Mouse (Mus musculus) liver, embryonic 16.5 days (tissue): Measurements from ENCODE around the gene Aff4. TPM values are rescaled to one million over a fixed set of nuclear protein-coding genes. Genes with fewer than 3 reads are reported as not detected.

ENCODE experiments used
- ATAC-seq: fragments of 200-750 bp; cut with Nextera tagmentation; 2 replicates; pipeline ENCODE4 v1.8.0; 2017; ENCODE audit warnings: low read depth, mild to moderate bottlenecking, moderate number of reproducible peaks, moderate library complexity
- H3K27ac ChIP-seq: fragments of 300-500 bp; sonication (generic); 2 replicates; pipeline ENCODE4 v1.5.1; 2014; ENCODE audit warnings: mild to moderate bottlenecking, low read length
- H3K27me3 ChIP-seq: fragments of 300-500 bp; sonication (generic); 2 replicates; pipeline ENCODE4 v1.6.1; 2014; ENCODE audit warnings: low read depth, low read length, mixed read lengths; ENCODE audit not compliant: control insufficient read depth, insufficient read depth
- H3K36me3 ChIP-seq: fragments of 300-500 bp; sonication (generic); 2 replicates; pipeline ENCODE4 v1.6.1; 2014; ENCODE audit warnings: mild to moderate bottlenecking; ENCODE audit not compliant: control insufficient read depth, insufficient read depth
- H3K4me1 ChIP-seq: fragments of 300-500 bp; sonication (generic); 2 replicates; pipeline ENCODE4 v1.6.1; 2014; ENCODE audit warnings: low read depth, low read length, mixed read lengths; ENCODE audit not compliant: control insufficient read depth
- H3K4me2 ChIP-seq: fragments of 300-500 bp; sonication (generic); 2 replicates; pipeline ENCODE4 v1.6.1; 2014; ENCODE audit warnings: low read depth, low read length, mixed read lengths
- H3K4me3 ChIP-seq: fragments of 300-500 bp; sonication (generic); 2 replicates; pipeline ENCODE4 v1.5.1; 2014; ENCODE audit warnings: low read depth, mild to moderate bottlenecking, low read length
- H3K9ac ChIP-seq: fragments of 300-500 bp; sonication (generic); 2 replicates; pipeline ENCODE4 v1.6.1; 2014; ENCODE audit warnings: low read depth, low read length
- H3K9me3 ChIP-seq: fragments of 300-500 bp; sonication (generic); replicated peaks from 2 replicates; pipeline ENCODE4 v1.6.1; 2016; ENCODE audit warnings: low read length; ENCODE audit not compliant: control insufficient read depth
- WGBS: fragments of 180-500 bp; shearing (Covaris S2); extraction: QIAGEN DNeasy Blood & Tissue Kit; methylation state at CpG from one replicate; pipeline ENCODE4 v1.1.7; 2014; ENCODE audit not compliant: insufficient replicate concordance; 5-methylcytosine and 5-hydroxymethylcytosine counted together
- polyA plus RNA-seq: library from polyadenylated mRNA; unstranded; fragments of >200 nt; fragmentation: Nextera tagmentation; extraction: Ambion mirVana; gene quantifications from 2 replicates; pipeline ENCODE4 v1.2.1, GENCODE M21; 2015

The Aff4 gene
- polyA plus RNA-seq, 1 experiment from 2014 or later = 8.6 TPM

DNA sequence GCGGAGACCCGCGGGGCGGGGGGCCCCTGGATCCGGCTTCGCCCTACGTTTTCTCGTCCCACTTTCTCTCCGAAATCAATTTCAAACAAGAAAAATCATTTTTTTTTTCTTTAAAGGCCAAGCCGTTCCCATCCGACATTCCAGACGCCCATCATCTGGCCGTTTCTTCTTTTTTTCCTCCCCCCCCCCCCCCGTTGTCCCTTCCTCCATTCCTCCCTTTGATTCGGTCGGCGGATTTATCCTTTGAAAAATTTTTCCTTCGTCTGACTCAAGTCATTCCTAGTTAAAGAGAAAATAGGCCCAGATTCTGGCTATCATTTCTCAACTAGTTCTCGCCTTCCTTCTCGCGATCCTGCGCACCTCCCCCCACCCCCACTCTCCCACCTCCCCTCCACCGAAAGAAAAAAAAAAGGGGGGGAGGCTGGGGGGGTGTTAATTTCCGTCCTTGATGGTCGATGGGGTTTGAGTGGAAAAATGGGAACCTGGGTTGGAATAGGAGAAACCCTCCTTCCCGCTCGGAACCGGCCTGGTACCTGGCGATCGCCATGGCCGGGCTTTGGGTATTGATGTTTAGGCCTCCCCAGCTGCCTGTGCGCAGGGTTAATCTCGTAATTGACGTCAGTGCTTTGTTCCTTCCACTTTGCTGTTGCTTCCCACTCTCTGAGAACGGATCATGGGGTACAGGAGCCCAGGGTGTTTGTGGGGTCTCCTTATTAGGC lies 750 bp downstream of the Aff4 start:
- no peaks in the 10 kb centered on the region for H3K9me3 ChIP-seq
- peaks cover 15% of the 10 kb centered on the region for H3K4me1 ChIP-seq
- H3K4me3 ChIP-seq = peak overlapping the region; percentile 90
- H3K36me3 ChIP-seq = no peaks in the 10 kb centered on the region
- ATAC-seq = no peak
- H3K27me3 ChIP-seq = peaks cover 2% of the 10 kb centered on the region; the same call in 1 of the 2 replicates
- peak overlapping the region; percentile 80 for H3K4me2 ChIP-seq
- peak overlapping the region; percentile 93 for H3K9ac ChIP-seq
- H3K27ac ChIP-seq = peak overlapping the region; percentile 97
- under 1% methylated on average over 34 of the region's 35 CpGs for WGBS

DNA sequence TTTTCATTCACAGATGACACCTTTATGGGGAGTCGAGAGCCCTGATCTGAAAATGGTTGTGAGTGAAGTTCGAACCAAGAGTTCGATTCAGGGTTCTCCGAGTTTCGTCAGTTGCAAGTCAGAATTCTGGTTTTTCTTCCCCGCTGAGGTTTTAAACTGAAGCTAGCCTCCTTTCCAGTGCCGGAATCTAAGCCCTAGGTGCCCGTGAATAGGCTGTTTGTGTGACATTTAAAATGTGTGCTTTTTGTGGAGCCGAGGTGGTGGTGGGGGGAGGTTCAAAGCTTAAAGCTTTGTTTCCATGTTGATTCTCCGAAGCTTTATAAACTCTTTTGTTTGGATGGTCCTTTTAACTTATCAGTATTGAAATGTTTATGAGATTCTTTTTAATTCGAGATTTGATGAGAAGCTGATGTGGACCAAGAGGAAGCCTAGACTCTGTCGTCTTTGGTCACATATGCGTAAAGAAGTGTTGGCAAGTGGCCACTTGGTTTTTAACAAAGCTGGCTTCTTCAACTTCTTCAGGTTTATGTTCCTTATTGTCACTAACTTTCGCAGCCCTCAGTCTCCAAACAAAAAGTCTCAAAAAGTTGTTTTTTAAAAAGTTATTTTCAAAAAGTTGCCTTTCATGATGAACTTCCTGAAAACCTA lies 1.4 kb downstream of the Aff4 start:
- H3K27ac ChIP-seq = peak overlapping the region; percentile 97
- peaks cover 2% of the 10 kb centered on the region; the same call in 1 of the 2 replicates for H3K27me3 ChIP-seq
- H3K9ac ChIP-seq = peak overlapping the region; percentile 93
- peak overlapping the region; percentile 90 for H3K4me3 ChIP-seq
- peaks cover 15% of the 10 kb centered on the region for H3K4me1 ChIP-seq
- ATAC-seq = no peak
- no peaks in the 10 kb centered on the region for H3K9me3 ChIP-seq
- H3K36me3 ChIP-seq = no peaks in the 10 kb centered on the region
- 8% methylated on average over 14 of the region's 14 CpGs for WGBS
- H3K4me2 ChIP-seq = peak overlapping the region; percentile 80

GRCm38 (mm10) chr11:53358504-53359155 lies 8.0 kb downstream of the Aff4 start:
- Histone ChIP-seq H3K36me3 (no peaks in the 10 kb centered on the region), H3K9ac (no peak overlapping the region), H3K4me2 (no peak overlapping the region), H3K4me3 (no peak overlapping the region), H3K27me3 (no peaks in the 10 kb centered on the region), H3K4me1 (no peaks in the 10 kb centered on the region; the same call in 1 of the 2 replicates), H3K9me3 (no peaks in the 10 kb centered on the region), H3K27ac (no peak overlapping the region)
- 76% methylated on average over 5 of the region's 5 CpGs for WGBS
- no peak for ATAC-seq

DNA sequence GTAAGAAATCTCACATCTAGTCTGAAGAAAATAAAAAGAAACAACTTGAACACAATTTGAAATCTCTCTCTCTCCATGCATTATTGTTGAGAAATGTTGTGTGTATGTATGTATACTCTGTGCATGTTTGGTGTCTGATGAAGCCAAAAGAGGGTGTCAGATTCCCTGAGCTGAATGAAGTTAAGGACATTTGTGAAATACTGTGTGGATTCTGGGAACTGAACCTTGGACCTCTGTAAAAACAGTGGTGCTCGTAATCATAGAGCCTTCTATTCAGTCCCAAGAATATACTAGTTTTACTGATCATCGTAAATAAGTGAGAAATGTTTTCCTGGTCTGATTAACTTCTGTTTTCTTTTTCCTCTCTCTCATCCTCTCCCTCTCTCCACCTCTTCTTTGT lies 16.4 kb downstream of the Aff4 start:
- Histone ChIP-seq H3K9me3 (no peaks in the 10 kb centered on the region), H3K27me3 (no peaks in the 10 kb centered on the region), H3K4me2 (no peak overlapping the region), H3K27ac (no peak overlapping the region), H3K4me3 (no peak overlapping the region), H3K4me1 (no peaks in the 10 kb centered on the region), H3K36me3 (peaks cover 2% of the 10 kb centered on the region), H3K9ac (no peak overlapping the region)
- ATAC-seq = peak; percentile 43; the same call in 1 of the 2 replicates
- 80% methylated on average over 2 of the region's 2 CpGs for WGBS

DNA sequence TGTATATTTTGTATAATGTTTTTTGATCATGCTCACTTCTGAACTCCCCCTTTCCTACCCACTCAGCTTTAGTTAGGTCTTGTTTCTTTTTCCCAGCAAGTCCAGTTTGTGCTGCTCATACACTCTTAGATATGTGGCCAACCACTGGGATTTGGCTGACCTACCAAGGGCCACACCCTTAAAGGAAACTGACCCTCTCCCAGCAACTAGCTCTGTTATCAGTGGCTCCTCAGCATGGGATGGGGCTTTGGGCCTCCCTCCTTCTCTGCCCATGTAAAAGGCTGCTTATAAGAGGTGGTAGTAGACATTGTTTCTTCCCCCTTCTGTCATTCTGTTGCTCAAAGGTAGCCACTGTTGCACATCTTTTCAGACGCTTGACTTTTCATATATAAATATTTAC lies 28.3 kb downstream of the Aff4 start:
- ATAC-seq = no peak
- 59% methylated on average over 1 of the region's 1 CpGs for WGBS
- Histone ChIP-seq H3K4me1 (peaks cover 4% of the 10 kb centered on the region), H3K27me3 (no peaks in the 10 kb centered on the region), H3K9ac (no peak overlapping the region), H3K4me3 (no peak overlapping the region), H3K4me2 (0 out of 2 replicates have a peak overlapping the region, but pooled peaks have one; percentile 9), H3K27ac (no peak overlapping the region; the same call in 1 of the 2 replicates), H3K9me3 (no peaks in the 10 kb centered on the region), H3K36me3 (peaks cover 2% of the 10 kb centered on the region; the same call in 1 of the 2 replicates)

DNA sequence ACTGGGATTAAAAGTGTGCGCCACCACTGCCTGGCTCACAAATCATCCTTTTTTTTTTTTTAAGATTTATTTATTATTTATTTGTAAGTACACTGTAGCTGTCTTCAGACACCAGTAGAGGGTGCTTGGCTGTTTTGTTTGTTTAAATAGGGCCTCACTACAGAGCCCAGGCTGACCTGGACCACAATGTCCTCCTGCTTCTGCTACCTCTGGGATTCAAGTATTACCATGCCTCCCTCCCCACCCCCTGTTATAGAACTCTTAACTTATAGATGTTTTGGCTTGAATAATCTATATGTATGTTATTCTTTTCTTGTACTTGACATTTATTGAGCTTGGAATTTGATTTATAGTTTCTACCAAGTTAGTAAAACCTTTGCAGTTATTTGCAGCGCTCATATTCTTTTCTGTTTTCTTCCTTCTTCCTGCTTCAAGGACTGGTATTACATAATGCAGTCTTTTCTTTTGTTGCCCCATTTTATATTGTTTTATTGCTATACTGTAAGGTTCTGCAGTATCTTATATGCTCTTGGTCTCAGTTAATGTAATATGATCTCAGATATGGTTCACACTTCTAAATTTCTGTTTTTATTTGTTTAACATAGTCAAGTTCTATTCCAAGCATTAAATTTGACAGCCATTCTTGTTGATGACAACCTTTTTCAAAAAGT lies 33.3 kb downstream of the Aff4 start:
- Histone ChIP-seq H3K4me1 (peaks cover 2% of the 10 kb centered on the region), H3K9ac (no peak overlapping the region), H3K27ac (no peak overlapping the region), H3K4me3 (no peak overlapping the region), H3K36me3 (no peaks in the 10 kb centered on the region; the same call in 1 of the 2 replicates), H3K9me3 (no peaks in the 10 kb centered on the region), H3K4me2 (no peak overlapping the region), H3K27me3 (no peaks in the 10 kb centered on the region)
- no peak for ATAC-seq
- 93% methylated on average over 2 of the region's 2 CpGs for WGBS

DNA sequence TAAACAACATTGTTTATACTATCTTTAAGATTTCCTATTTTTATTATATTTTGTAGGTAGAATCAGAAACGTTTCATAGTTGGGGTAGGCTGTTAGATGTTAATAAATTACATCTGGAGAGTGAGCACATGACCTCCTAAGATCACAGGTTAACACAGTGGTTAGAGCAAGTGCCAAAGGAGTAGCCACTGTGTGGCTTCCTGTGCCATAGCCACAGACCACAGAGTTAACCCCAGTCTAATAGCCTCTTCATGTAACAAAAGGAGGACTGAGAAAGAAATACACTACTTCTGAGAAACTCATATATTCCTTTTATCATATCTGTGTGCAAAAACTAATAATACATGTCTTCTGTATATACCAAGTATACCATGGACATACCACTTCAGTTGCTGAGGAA lies 43.2 kb downstream of the Aff4 start:
- no peak for ATAC-seq
- Histone ChIP-seq H3K4me1 (no peaks in the 10 kb centered on the region), H3K36me3 (peaks cover 13% of the 10 kb centered on the region), H3K27me3 (no peaks in the 10 kb centered on the region), H3K9me3 (no peaks in the 10 kb centered on the region), H3K27ac (no peak overlapping the region), H3K9ac (no peak overlapping the region), H3K4me2 (no peak overlapping the region), H3K4me3 (no peak overlapping the region)
- 25% methylated on average over 1 of the region's 1 CpGs for WGBS

GRCm38 (mm10) chr11:53403638-53404037 lies 53.0 kb downstream of the Aff4 start:
- no peak overlapping the region for H3K4me2 ChIP-seq
- WGBS = 22% methylated on average over 1 of the region's 1 CpGs
- H3K4me3 ChIP-seq = no peak overlapping the region
- H3K27me3 ChIP-seq = no peaks in the 10 kb centered on the region
- no peak overlapping the region for H3K9ac ChIP-seq
- no peaks in the 10 kb centered on the region; the same call in 1 of the 2 replicates for H3K4me1 ChIP-seq
- no peak overlapping the region for H3K27ac ChIP-seq
- H3K9me3 ChIP-seq = no peaks in the 10 kb centered on the region
- peaks cover 22% of the 10 kb centered on the region for H3K36me3 ChIP-seq
- no peak for ATAC-seq
